Mouse (Mus musculus) forebrain, embryonic 16.5 days (tissue): ENCODE measurements around the gene Mcm3. TPM values are rescaled to one million over a fixed set of nuclear protein-coding genes. Genes with fewer than 3 reads are reported as not detected.
"Not testable (repeated sequence)": the region's sequence is repeated elsewhere in the genome, so short reads cannot be mapped to it uniquely, and the experiment has no call there.

Experiments used
- ATAC-seq: fragments of 200-750 bp; cut with Nextera tagmentation; 2 replicates; pipeline ENCODE4 v1.8.0; 2017; ENCODE audit warnings: mild to moderate bottlenecking, moderate library complexity
- H3K27ac ChIP-seq: fragments of 300-500 bp; sonication (generic); 2 replicates; pipeline ENCODE4 v1.5.1; 2014; ENCODE audit warnings: low read length, control low read depth
- H3K27me3 ChIP-seq: fragments of 300-500 bp; sonication (generic); replicated peaks from 2 replicates; pipeline ENCODE4 v1.6.1; 2014; ENCODE audit warnings: low read length; ENCODE audit not compliant: control insufficient read depth, insufficient read depth
- H3K36me3 ChIP-seq: fragments of 300-500 bp; sonication (generic); 2 replicates; pipeline ENCODE4 v1.6.1; 2014; ENCODE audit not compliant: control insufficient read depth, insufficient read depth
- H3K4me1 ChIP-seq: fragments of 300-500 bp; sonication (generic); replicated peaks from 2 replicates; pipeline ENCODE4 v1.6.1; 2014; ENCODE audit warnings: low read length; ENCODE audit not compliant: control insufficient read depth, insufficient read depth
- H3K4me2 ChIP-seq: fragments of 300-500 bp; sonication (generic); 2 replicates; pipeline ENCODE4 v1.6.1; 2014; ENCODE audit warnings: mild to moderate bottlenecking, low read length, control low read depth
- H3K4me3 ChIP-seq: fragments of 300-500 bp; sonication (generic); replicated peaks from 2 replicates; pipeline ENCODE4 v1.5.1; 2014; ENCODE audit warnings: mild to moderate bottlenecking, low read length, control low read depth
- H3K9ac ChIP-seq: fragments of 300-500 bp; sonication (generic); replicated peaks from 2 replicates; pipeline ENCODE4 v1.6.1; 2014; ENCODE audit warnings: low read depth, low read length, control low read depth
- H3K9me3 ChIP-seq: fragments of 300-500 bp; sonication (generic); 2 replicates; pipeline ENCODE4 v1.6.1; 2016; ENCODE audit warnings: low read length; ENCODE audit not compliant: control insufficient read depth
- WGBS: fragments of 180-500 bp; shearing (Covaris S2); extraction: QIAGEN DNeasy Blood & Tissue Kit; methylation state at CpG from one replicate; pipeline ENCODE4 v1.1.7; 2014; 5-methylcytosine and 5-hydroxymethylcytosine counted together
- polyA plus RNA-seq: library from polyadenylated mRNA; unstranded; fragments of >200 nt; fragmentation: Nextera tagmentation; extraction: Ambion mirVana; gene quantifications from 2 replicates; pipeline ENCODE4 v1.2.1, GENCODE M21; 2015

Gene Mcm3
- polyA plus RNA-seq, 1 experiment from 2014 or later, result 48.3 TPM

DNA sequence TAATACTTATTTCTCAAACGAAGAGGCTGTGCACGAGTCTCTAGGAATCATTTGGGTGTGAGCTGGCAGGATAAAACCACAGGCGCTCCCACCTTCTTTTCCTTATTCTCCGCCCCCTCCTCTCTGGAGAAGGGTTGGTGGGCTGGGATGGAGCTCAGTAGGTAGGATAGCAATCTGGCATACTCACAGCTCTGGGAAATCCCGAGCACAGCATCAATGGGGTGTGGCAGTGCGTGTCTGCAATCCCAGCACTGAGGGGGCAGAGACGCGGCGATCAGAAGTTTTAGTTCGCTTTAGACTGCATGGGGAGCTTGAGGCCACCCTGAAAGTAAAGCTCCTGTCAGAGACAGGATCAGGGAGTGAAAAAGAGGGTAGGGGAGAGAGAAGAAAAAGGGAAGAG lies 31.7 kb downstream of the Mcm3 start:
- Histone ChIP-seq H3K4me2 (no peak overlapping the region), H3K9me3 (no peaks in the 10 kb centered on the region), H3K9ac (no peak overlapping the region), H3K27ac (no peak overlapping the region), H3K27me3 (no peaks in the 10 kb centered on the region), H3K4me1 (no peaks in the 10 kb centered on the region), H3K4me3 (no peak overlapping the region), H3K36me3 (no peaks in the 10 kb centered on the region)
- ATAC-seq, result no peak
- WGBS, result 44% methylated on average over 10 of the region's 10 CpGs

DNA sequence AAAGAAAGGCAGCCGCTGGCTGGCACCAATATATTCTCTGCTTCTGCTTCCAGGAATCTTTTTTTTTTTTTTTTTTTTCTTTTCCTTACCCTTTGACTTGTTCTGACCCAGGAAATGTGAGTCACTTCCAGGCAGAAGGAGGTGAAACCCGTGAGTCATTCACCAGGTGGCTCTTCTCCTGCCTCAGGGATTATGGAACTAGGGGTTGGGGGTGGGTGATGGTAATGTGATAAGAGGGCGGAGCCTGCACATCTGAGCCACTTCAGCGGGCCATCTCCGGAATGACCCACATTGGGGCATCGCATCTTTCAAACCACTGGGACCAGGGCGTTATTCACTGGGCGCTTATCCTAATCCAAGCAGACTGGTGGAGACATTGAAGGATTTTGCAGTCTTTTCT lies 33.1 kb downstream of the Mcm3 start:
- H3K27me3 ChIP-seq, result no peaks in the 10 kb centered on the region
- no peaks in the 10 kb centered on the region for H3K9me3 ChIP-seq
- 60% methylated on average over 8 of the region's 8 CpGs for WGBS
- H3K4me2 ChIP-seq, result no peak overlapping the region
- no peak overlapping the region for H3K9ac ChIP-seq
- ATAC-seq, result no peak
- H3K36me3 ChIP-seq, result no peaks in the 10 kb centered on the region
- no peaks in the 10 kb centered on the region for H3K4me1 ChIP-seq
- H3K27ac ChIP-seq, result no peak overlapping the region
- no peak overlapping the region for H3K4me3 ChIP-seq

DNA sequence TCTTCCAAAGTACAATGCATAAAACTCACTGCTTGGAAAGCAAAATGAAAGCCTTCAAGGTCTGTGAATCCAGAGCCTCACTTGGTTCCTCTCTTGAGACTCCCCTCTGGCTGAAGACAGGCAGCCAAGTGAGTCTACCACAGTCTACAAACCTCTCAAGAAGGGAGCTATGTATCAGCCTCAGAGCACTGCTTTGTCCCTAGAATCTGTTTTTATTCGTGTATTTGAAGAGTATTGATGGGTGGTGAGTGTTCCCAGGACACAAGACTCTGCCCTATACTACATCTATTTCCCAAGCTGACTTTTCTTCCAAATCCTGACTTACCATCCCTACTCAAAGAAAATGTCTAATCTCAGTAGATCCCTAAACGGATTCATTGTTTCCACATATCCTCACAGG lies 41.7 kb downstream of the Mcm3 start:
- Histone ChIP-seq H3K9me3 (no peaks in the 10 kb centered on the region), H3K36me3 (no peaks in the 10 kb centered on the region), H3K4me1 (no peaks in the 10 kb centered on the region), H3K4me2 (no peak overlapping the region), H3K4me3 (no peak overlapping the region), H3K9ac (no peak overlapping the region), H3K27ac (no peak overlapping the region), H3K27me3 (no peaks in the 10 kb centered on the region)
- ATAC-seq, result no peak
- 82% methylated on average over 2 of the region's 2 CpGs for WGBS

DNA sequence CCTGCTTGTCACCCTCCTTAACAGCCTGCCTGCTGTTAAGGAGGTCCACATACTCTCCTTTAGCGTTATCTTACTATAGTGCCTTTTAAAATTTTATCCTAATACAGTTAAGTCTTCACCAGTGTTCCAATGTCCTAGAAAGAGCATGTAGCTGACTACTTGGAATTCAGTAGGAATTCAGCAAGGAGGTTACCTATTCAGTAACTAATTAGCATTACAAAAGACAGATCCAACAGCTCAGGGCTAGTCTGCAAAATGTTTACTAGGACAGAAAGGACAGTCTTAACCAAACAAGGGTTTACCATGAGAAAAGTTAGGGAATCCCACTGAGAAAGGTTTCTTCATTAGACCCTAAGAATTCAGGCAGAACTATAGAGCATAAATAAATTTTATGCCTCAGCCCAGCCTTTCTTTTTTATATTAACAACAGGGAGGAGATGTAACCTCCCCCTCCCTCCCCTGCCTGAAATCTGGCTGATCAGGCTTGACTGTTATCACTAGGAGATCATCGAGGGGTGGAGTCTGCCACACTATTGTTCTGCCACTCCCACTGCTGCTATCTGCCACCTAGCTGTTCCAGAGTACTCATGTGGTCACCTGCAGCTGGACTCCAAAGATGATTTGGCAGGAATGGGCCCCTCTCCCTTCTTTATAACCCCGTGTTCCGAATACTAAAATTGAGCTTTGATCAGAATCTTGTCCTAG lies 45.9 kb downstream of the Mcm3 start:
- WGBS, result 87% methylated on average over 4 of the region's 4 CpGs
- not testable (repeated sequence) for H3K27me3 ChIP-seq, H3K9me3 ChIP-seq, H3K4me3 ChIP-seq, ATAC-seq, H3K4me1 ChIP-seq, H3K4me2 ChIP-seq, H3K36me3 ChIP-seq, H3K9ac ChIP-seq, H3K27ac ChIP-seq

DNA sequence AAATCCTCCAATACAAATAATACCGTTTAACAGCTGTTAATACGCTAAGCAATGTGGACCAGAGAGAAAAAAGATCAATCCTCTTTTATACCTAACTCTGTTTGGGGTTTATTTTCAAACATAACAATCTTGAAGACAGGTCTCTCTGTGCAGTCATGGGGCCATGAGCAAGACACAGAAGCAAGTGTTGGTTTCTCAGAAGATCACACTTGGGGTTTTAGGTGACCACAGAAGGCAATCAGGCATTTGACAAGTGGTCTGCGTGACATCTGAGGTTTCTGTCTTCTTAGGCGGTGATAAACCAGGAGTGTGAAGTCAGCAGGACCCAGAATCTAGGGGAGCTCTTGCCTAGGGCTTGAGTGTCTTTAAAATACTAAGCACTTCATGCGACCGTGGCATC lies 53.6 kb downstream of the Mcm3 start:
- 93% methylated on average over 6 of the region's 6 CpGs for WGBS
- ATAC-seq, result no peak
- Histone ChIP-seq H3K36me3 (no peaks in the 10 kb centered on the region), H3K4me3 (no peak overlapping the region), H3K4me2 (no peak overlapping the region), H3K9ac (no peak overlapping the region), H3K27me3 (no peaks in the 10 kb centered on the region), H3K4me1 (no peaks in the 10 kb centered on the region), H3K27ac (no peak overlapping the region), H3K9me3 (no peaks in the 10 kb centered on the region)

DNA sequence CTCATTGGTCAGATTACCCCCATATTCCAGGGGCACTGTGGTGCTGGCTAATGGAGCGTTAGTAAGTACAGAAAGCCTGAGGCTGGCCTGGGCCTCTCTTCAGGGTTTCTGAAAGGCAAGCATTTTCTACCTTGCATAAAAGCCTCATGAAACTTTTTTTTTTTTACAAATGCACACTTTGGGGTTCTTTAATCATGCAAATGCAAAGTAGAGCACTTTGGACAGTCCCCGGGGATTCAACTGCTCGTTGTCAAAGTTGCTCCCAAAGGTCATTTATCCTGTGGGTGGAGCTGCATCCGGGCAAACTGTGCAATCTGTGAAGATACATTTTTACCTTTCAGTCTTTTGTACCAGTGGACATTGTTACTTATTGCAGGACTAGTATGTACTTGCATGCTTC lies 58.7 kb downstream of the Mcm3 start:
- WGBS, result 25% methylated on average over 4 of the region's 4 CpGs
- Histone ChIP-seq H3K4me1 (no peaks in the 10 kb centered on the region), H3K4me3 (no peak overlapping the region), H3K27me3 (no peaks in the 10 kb centered on the region), H3K4me2 (no peak overlapping the region), H3K27ac (no peak overlapping the region), H3K36me3 (no peaks in the 10 kb centered on the region), H3K9me3 (no peaks in the 10 kb centered on the region), H3K9ac (no peak overlapping the region)
- ATAC-seq, result no peak

DNA sequence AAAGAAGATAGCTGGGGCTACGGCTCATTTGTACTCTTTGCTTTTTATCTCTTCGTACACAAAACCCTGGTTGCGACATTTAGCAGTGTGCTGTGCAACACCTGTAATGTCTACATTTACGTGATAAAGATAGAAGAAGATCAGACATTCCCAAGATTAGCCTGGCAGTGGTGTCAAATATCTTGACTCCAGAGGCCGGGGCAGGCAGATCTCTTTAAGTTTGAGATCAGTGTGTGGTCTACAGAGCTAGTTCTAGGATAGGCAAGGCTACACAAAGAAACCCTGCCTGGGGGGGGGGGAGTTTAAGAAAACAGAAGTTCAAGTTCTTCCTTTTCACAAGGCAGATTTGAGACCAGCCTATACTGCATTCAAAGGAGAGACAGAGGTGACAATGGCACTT lies 59.8 kb downstream of the Mcm3 start:
- Histone ChIP-seq H3K9ac (no peak overlapping the region), H3K4me1 (no peaks in the 10 kb centered on the region), H3K9me3 (no peaks in the 10 kb centered on the region), H3K4me3 (no peak overlapping the region), H3K36me3 (no peaks in the 10 kb centered on the region), H3K27me3 (no peaks in the 10 kb centered on the region), H3K4me2 (no peak overlapping the region), H3K27ac (no peak overlapping the region)
- ATAC-seq, result no peak
- 87% methylated on average over 5 of the region's 5 CpGs for WGBS

DNA sequence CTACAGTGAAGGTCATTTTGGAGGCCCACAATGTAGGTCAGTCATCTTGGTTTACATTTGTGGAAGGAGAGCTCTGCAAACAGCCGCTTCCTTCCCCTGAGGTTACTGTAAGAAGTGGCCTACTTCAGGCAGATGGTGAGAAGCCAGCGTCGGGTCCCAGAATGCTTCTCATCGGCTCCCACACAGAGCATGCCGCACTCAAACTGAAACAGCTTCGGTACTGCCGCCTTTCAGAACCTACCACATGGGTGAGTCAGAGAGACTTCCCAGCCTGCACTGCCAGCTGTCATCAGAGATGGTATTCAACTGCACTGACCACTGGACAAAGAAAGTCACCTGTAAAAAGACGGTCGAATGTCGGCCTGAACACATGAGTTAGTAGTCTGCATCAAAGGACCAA lies 60.3 kb downstream of the Mcm3 start:
- WGBS, result 94% methylated on average over 10 of the region's 10 CpGs

DNA sequence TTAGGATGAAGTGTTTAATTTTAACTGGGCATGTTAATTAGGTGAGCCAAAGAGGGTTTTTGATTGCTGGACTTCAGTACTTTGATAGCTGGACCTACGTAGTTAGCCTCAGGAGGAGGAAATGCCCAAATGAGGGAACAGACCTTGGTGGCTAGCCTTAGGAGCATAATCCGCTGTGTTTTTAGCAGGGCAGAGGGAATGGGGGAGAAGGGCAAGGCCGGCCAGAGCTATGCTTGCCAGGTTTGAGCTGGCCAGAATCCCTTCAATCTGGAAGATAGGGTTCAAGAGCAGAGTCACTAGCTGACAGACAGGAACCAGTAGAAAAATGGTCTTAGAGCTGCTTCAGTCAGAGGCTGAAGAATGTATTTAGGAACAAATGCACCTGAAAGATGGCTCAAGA lies 62.5 kb downstream of the Mcm3 start:
- H3K4me2 ChIP-seq, result no peak overlapping the region
- H3K27ac ChIP-seq, result no peak overlapping the region
- 87% methylated on average over 3 of the region's 3 CpGs for WGBS
- no peak overlapping the region for H3K9ac ChIP-seq
- no peaks in the 10 kb centered on the region for H3K9me3 ChIP-seq
- H3K4me3 ChIP-seq, result no peak overlapping the region
- H3K36me3 ChIP-seq, result no peaks in the 10 kb centered on the region
- no peak for ATAC-seq
- no peaks in the 10 kb centered on the region for H3K4me1 ChIP-seq
- no peaks in the 10 kb centered on the region for H3K27me3 ChIP-seq

More for the DNA sequence above, 60.3 kb downstream of the Mcm3 start:
- ATAC-seq, result no peak
- Histone ChIP-seq H3K9me3 (no peaks in the 10 kb centered on the region), H3K4me2 (no peak overlapping the region), H3K27me3 (no peaks in the 10 kb centered on the region), H3K4me3 (no peak overlapping the region), H3K36me3 (no peaks in the 10 kb centered on the region), H3K9ac (no peak overlapping the region), H3K27ac (no peak overlapping the region), H3K4me1 (no peaks in the 10 kb centered on the region)

DNA sequence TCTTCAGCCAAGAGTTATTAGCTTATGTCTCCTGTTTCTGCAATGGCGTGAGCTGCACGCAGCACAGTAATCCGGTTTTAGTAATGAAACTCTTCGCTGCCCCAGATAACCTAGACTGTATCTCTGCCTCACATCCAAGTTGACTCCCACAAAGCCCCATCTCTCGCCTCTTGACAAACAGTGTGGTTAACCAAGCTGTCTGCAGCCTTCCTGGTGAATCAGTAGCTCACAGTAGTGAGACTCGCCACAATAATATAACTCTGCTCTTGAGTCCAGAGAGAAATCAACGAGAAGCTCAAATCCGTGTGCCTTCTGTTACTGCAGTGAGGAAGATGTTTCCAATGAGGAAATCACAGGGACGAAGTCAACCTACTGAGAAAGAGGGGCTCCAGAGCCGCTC lies 65.7 kb downstream of the Mcm3 start:
- Histone ChIP-seq H3K4me3 (no peak overlapping the region), H3K36me3 (no peaks in the 10 kb centered on the region), H3K4me2 (no peak overlapping the region), H3K9me3 (no peaks in the 10 kb centered on the region), H3K27ac (no peak overlapping the region), H3K4me1 (no peaks in the 10 kb centered on the region), H3K27me3 (no peaks in the 10 kb centered on the region), H3K9ac (no peak overlapping the region)
- ATAC-seq, result no peak
- WGBS, result 89% methylated on average over 10 of the region's 10 CpGs
